Mouse (Mus musculus) liver, postnatal 0 days (tissue): ENCODE results near the gene Fkbp8. TPM values are rescaled to one million over a fixed set of nuclear protein-coding genes. Genes with fewer than 3 reads are reported as not detected.

Source experiments
- ATAC-seq: fragments of 200-750 bp; cut with Nextera tagmentation; 2 replicates; pipeline ENCODE4 v1.8.0; 2017; ENCODE audit warnings: mild to moderate bottlenecking, moderate library complexity
- DNase-seq: peaks from one replicate; pipeline ENCODE4 v3.0.0-alpha.2; 2016
- H3K27ac ChIP-seq: fragments of 300-500 bp; sonication (generic); 2 replicates; pipeline ENCODE4 v1.5.1; 2014; ENCODE audit warnings: antibody characterized with exemption, moderate library complexity, mild to moderate bottlenecking, low read depth
- H3K27me3 ChIP-seq: fragments of 300-500 bp; sonication (generic); 2 replicates; pipeline ENCODE4 v1.6.1; 2014; ENCODE audit warnings: low read length, control low read depth, mixed read lengths; ENCODE audit not compliant: insufficient read depth
- H3K36me3 ChIP-seq: fragments of 300-500 bp; sonication (generic); replicated peaks from 2 replicates; pipeline ENCODE4 v1.6.1; 2014; ENCODE audit warnings: mild to moderate bottlenecking, control low read depth, low read length, moderate library complexity, mixed read lengths; ENCODE audit not compliant: insufficient read depth
- H3K4me1 ChIP-seq: fragments of 300-500 bp; sonication (generic); 2 replicates; pipeline ENCODE4 v1.6.1; 2014; ENCODE audit warnings: antibody characterized with exemption, mild to moderate bottlenecking, control low read depth; ENCODE audit not compliant: insufficient read depth
- H3K4me2 ChIP-seq: fragments of 300-500 bp; sonication (generic); 2 replicates; pipeline ENCODE4 v1.6.1; 2014; ENCODE audit warnings: low read depth, mild to moderate bottlenecking, low read length, moderate library complexity, mixed read lengths
- H3K4me3 ChIP-seq: fragments of 300-500 bp; sonication (generic); 2 replicates; pipeline ENCODE4 v1.5.1; 2014; ENCODE audit warnings: low read depth, low read length
- H3K9ac ChIP-seq: fragments of 300-500 bp; sonication (generic); replicated peaks from 2 replicates; pipeline ENCODE4 v1.6.1; 2014; ENCODE audit warnings: mild to moderate bottlenecking, moderate library complexity
- H3K9me3 ChIP-seq: fragments of 300-500 bp; sonication (generic); 2 replicates; pipeline ENCODE4 v1.6.1; 2016; ENCODE audit warnings: mild to moderate bottlenecking, control low read depth, low read length, mixed read lengths
- CTCF ChIP-seq: sonication (generic); IDR thresholded peaks from 2 replicates; pipeline ENCODE4 v1.5.1; 2016; ENCODE audit warnings: antibody characterized with exemption, low read depth
- EP300 ChIP-seq: IDR thresholded peaks from 2 replicates; pipeline ENCODE4 v1.6.1; 2016; ENCODE audit warnings: antibody characterized with exemption, low read depth, mild to moderate bottlenecking
- WGBS: fragments of 180-500 bp; shearing (Covaris S2); extraction: QIAGEN DNeasy Blood & Tissue Kit; methylation state at CpG from one replicate; pipeline ENCODE4 v1.1.7; 2014; ENCODE audit not compliant: insufficient replicate concordance; 5-methylcytosine and 5-hydroxymethylcytosine counted together
- polyA plus RNA-seq: library from polyadenylated mRNA; unstranded; fragments of >200 nt; fragmentation: Nextera tagmentation; extraction: Ambion mirVana; gene quantifications from 2 replicates; pipeline ENCODE4 v1.2.1, GENCODE M21; 2015

Fkbp8 gene
- polyA plus RNA-seq, 1 experiment from 2014 or later: 141 TPM

- TF ChIP-seq CTCF (0 out of 2 replicates have a peak, but pooled peaks have one; percentile 1), EP300 (no peak)
- Histone ChIP-seq H3K4me3 (peak overlapping the region; percentile 87), H3K9ac (peak overlapping the region; percentile 94), H3K9me3 (no peaks in the 10 kb centered on the region), H3K27me3 (no peaks in the 10 kb centered on the region), H3K4me2 (peak overlapping the region; percentile 96), H3K27ac (peak overlapping the region; percentile 99), H3K36me3 (peaks cover 15% of the 10 kb centered on the region), H3K4me1 (peaks cover 45% of the 10 kb centered on the region)
- WGBS: 18% methylated on average over 7 of the region's 7 CpGs
- DNase-seq (no peak), ATAC-seq (no peak)
Measured at GRCm38 (mm10) chr8:70540507-70541071, 13.1 kb downstream of the Fkbp8 start.

- no peak for DNase-seq
- no peak for ATAC-seq
- Histone ChIP-seq H3K9ac (peak overlapping the region; percentile 94), H3K4me1 (peaks cover 50% of the 10 kb centered on the region), H3K36me3 (peaks cover 10% of the 10 kb centered on the region), H3K4me3 (peak overlapping the region; percentile 87), H3K27me3 (no peaks in the 10 kb centered on the region), H3K9me3 (no peaks in the 10 kb centered on the region), H3K4me2 (peak overlapping the region; percentile 96), H3K27ac (peak overlapping the region; percentile 99)
- TF ChIP-seq EP300: no peak
- no peak for TF ChIP-seq CTCF
- WGBS: 55% methylated on average over 5 of the region's 5 CpGs
Measured at GRCm38 (mm10) chr8:70541081-70541480, 13.6 kb downstream of the Fkbp8 start.

DNA sequence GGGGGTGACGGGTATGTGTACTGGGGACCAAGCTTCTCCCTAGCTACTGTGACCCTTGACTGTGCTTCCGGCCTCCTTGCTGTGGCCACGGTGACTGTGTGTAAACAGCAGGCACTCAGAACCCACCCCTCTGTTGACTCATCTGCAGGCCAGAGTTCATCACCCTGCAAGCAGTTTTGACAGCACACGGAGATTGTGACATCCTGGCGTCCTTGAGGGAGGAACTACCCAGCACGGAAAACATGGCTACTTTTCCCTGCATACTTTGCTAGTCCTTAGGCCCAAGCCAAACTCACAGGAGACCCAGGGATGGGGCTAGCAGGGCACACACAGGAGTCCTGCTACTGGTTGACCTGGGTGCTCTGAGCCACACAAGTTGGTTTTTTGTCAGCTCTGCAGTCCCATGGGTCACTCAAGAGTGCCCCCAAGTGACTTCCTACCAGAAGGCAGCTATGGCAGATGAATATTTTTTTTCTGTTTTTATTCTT, 16.7 kb downstream of the Fkbp8 start:
- peak; percentile 82 for DNase-seq
- TF ChIP-seq EP300 (peak; percentile 81), CTCF (peak; percentile 66)
- Histone ChIP-seq H3K4me1 (peaks cover 64% of the 10 kb centered on the region), H3K4me2 (peak overlapping the region; percentile 58; the same call in 1 of the 2 replicates), H3K9me3 (no peaks in the 10 kb centered on the region), H3K27ac (peak overlapping the region; percentile 99), H3K27me3 (no peaks in the 10 kb centered on the region), H3K36me3 (no peaks in the 10 kb centered on the region; the same call in 1 of the 2 replicates), H3K9ac (peak overlapping the region; percentile 54), H3K4me3 (0 out of 2 replicates have a peak overlapping the region, but pooled peaks have one; percentile 1)
- 27% methylated on average over 6 of the region's 6 CpGs for WGBS
- peak; percentile 57 for ATAC-seq

DNA sequence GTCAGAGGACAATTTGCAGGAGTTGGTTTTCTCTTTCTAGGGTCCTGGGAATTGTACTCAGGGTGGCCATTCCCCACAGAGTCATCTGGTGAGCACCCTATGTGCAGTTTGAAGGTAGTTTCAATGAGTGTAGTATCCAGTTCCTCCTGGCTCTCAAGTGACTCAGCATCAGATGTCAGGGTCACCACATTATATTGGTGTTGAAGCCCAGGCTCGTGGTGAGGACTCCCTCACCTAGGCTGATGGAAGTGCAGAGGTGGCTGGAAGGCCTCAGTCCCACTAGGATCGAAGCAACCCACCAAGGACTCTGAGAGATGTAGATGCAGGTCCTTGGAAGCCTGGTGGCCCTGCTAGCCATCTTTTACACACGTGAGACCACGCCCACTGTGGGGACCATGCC, 18.9 kb downstream of the Fkbp8 start:
- 60% methylated on average over 4 of the region's 4 CpGs for WGBS
- no peaks in the 10 kb centered on the region for H3K27me3 ChIP-seq
- H3K9me3 ChIP-seq: no peaks in the 10 kb centered on the region
- H3K4me1 ChIP-seq: peaks cover 70% of the 10 kb centered on the region
- no peak for TF ChIP-seq CTCF
- TF ChIP-seq EP300: no peak
- H3K9ac ChIP-seq: peak overlapping the region; percentile 34; the same call in 1 of the 2 replicates
- no peak overlapping the region for H3K4me2 ChIP-seq
- no peak overlapping the region for H3K4me3 ChIP-seq
- H3K27ac ChIP-seq: no peak overlapping the region
- DNase-seq (no peak), ATAC-seq (no peak)
- peaks cover 6% of the 10 kb centered on the region for H3K36me3 ChIP-seq

DNA sequence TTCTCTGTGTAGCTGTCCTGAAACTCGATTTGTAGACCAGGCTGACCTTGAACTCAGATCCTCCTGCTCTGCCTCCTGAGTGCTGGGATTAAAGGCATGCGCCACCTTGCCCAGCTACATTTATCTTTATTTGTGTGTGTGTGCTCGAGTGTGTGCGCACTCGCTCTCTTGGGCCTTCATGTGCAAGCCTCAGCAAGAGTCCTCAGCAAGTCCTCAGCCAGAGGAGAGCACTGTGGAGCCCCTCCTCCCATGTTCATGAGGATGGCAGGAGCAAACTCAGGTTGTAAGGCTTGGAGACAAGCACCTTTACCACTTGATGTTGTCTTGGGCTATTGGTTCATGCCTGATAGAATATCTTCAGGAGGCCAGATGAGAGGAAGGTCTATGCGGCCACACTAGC, 20.2 kb downstream of the Fkbp8 start:
- Histone ChIP-seq H3K27me3 (no peaks in the 10 kb centered on the region), H3K9ac (no peak overlapping the region), H3K4me3 (no peak overlapping the region), H3K9me3 (no peaks in the 10 kb centered on the region), H3K4me1 (peaks cover 75% of the 10 kb centered on the region), H3K4me2 (no peak overlapping the region), H3K27ac (peak overlapping the region; percentile 35; the same call in 1 of the 2 replicates), H3K36me3 (peaks cover 6% of the 10 kb centered on the region)
- WGBS: 77% methylated on average over 6 of the region's 6 CpGs
- TF ChIP-seq CTCF: no peak
- no peak for TF ChIP-seq EP300
- no peak for ATAC-seq
- DNase-seq: no peak

DNA sequence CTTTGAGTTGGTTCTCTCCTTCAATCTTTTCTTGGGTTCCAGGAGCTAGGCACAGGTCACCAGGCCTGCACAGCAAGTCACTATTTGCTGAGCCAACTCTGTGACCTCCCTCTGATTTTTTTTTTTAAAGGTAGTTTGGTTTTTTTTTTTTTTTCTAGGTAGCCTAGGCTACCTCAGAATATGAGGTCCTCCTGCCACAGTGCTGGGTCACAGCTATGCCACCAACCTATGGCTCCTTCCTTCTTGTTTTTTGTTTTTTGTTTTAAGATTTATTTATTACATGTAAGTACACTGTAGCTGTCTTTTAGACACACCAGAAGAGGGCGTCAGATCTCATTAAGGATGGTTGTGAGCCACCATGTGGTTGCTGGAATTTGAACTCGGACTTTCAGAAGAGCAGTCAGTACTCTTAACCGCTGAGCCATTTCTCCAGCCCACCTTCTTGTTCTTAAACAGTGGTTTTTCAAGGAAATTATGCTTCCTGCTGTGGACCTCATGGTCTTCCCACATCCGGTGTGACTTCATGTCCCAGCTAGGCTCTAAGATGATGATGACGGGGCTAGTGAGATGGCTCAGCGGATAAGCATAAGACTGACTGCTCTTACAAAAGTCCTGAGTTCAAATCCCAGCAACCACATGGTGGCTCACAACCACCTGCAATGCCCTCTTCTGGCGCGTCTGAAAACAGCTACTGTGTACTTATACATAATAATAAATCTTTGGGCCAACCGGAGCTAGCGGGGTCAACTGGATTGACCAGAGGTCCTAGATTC, 22.1 kb downstream of the Fkbp8 start:
- Histone ChIP-seq H3K4me3 (no peak overlapping the region), H3K4me1 (peaks cover 78% of the 10 kb centered on the region), H3K9ac (no peak overlapping the region), H3K4me2 (no peak overlapping the region), H3K27me3 (no peaks in the 10 kb centered on the region), H3K27ac (0 out of 2 replicates have a peak overlapping the region, but pooled peaks have one; percentile 35), H3K9me3 (no peaks in the 10 kb centered on the region), H3K36me3 (peaks cover 6% of the 10 kb centered on the region)
- WGBS: 57% methylated on average over 10 of the region's 10 CpGs
- TF ChIP-seq CTCF (peak; percentile 20), EP300 (no peak)
- DNase-seq (no peak), ATAC-seq (no peak)
